Mouse (Mus musculus): Measurements from ENCODE around the gene Hs3st2.
"Not testable (repeated sequence)": the region's sequence is repeated elsewhere in the genome, so short reads cannot be mapped to it uniquely, and the experiment has no call there.

The Hs3st2 gene

DNA sequence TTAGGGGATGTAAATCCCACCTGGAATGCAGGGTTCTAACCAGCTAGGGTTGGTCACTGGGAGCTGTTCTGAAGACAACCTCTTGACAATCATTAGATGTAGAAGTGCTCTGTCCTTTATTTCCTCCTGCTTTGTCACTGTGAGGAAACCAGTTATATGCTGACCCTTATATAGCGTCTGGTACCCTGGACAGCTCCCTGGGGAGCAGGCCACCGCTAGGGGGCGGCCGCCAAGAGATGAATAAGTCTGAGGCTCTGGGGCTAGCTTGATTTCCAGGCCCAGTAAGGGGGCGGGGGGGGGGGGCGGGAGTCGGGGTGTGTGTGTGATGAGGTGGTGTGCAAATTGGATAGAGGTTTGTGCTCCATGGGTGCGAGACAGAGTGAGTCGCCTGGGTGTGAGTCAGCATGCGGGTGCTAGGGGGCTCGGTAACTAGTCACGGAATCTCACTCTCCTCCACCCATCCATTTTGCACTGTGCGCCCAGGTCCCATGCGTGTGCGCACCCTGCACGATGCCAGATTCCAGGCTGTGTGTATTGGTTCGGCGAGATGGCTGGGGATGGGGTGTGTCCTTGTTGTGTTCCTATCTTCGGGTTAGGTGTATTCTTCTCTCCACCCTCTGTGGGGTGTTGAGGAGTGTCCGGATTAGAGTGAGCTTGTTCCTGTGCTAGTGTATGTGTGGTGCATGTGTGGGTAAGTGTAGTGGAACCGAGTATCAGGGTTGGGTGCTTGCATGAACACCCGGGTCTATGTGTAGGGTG lies at the start of gene Hs3st2:
Gene Hs3st2, plus strand, starts transcription at position 635 of the 759 bp plus-strand sequence.
- DNase-seq, result no peak

- no peak for DNase-seq
Measured at GRCm38 (mm10) chr7:121348284-121348963, 43.2 kb upstream of the Hs3st2 start.

DNA sequence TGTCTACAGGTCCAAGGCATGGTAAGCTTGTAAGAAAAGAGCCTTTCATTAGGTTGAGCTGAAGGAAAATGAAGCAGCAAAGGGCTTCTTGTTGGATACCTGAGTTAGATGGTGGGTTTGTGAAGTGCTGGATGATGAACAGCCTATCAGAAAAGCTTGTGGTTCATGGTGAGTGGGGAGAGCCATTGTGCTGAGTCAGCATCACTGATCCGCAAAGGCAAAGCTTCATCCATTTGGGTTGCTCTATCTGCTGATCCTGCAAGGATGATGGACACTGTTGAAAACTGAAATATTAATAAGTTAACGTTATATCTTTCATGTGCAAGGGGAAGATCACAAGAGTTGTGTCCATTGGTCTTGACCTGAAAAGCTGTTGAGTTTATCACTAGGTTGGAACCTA lies 40.0 kb upstream of the Hs3st2 start:
- no peak for DNase-seq

DNA sequence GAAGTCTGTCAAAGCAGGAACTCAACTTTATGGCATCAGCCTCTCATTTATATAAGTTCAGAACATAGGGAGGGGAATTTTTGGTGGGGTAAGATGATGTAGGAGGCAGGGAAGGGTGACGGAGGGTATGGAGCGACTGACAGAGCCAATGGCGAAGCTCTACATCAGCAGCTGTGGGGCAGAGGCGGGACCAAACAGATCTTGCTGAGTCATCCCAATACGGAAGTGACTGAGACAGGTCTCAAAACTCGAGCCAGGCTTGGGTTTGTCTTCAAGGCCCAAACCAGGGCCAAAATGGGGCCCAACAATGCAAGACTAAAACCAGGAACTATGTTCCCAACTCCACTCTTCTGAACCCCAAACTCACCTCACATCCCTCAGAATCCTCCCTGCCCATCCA lies 30.2 kb upstream of the Hs3st2 start:
- not testable (repeated sequence) for DNase-seq

GRCm38 (mm10) chr7:121365584-121365983 lies 26.1 kb upstream of the Hs3st2 start:
- no peak for DNase-seq

GRCm38 (mm10) chr7:121367185-121367584 lies 24.5 kb upstream of the Hs3st2 start:
- DNase-seq, result no peak

DNA sequence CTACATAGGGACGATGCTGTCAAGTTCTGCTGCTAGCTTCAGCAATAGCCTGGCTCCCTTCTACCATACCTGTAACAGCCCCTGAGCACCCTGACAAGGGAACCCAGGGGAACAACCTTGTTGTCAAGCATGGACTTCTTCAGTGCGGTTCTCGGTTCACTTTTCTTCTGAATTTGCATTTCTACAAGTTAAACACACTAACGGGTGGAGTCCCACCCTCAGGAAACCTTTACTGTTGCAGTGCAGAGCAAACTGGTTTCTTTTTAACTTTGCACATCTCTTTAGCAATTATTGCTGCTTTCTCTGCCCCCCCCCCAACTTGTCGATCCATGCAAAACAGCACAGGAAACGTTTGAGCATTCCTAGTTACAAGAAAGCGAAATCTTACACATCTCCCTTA lies 19.7 kb upstream of the Hs3st2 start:
- DNase-seq, result no peak

- DNase-seq, result no peak
Measured at GRCm38 (mm10) chr7:121375456-121375855, 16.2 kb upstream of the Hs3st2 start.

- no peak for DNase-seq
Measured at GRCm38 (mm10) chr7:121378942-121379341, 12.7 kb upstream of the Hs3st2 start.

DNA sequence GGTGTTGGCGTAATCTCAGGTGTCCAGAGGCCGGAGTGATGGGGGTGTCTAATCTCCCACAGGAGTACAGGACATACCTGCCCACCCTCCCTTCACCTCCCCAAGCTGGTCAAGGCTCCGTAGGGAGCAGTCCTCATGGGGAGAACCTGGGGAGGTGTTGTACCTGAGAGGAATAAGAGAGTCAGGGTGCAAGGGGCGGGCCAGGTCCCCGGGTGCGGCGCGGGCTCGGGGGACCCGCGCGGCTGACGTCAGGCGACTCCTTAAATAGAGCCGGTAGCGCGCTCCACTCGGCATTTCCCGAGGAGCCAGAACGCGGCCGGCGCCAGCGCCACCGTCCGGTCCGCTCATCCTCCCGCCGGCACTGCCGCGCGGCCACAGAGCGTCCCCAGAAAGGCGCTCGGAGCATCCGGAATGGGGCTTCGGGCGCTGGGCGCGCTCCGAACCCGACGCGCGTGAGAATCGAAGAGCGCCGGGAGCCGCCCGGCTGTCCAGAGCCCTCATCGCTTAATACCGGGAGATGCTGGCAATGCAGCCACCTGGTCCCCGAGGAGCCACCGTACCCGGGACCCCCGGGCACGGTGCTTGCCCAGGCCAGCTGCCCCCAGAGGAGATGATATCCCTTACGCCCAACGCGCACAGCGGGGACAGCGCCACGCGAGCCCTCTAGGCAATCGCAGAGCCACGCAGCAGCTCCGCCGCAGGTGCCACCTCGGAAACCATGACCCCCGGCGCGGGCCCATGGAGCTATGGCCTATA lies 503 bp downstream of the Hs3st2 start:
- DNase-seq, result no peak

GRCm38 (mm10) chr7:121392740-121392993 lies 1.0 kb downstream of the Hs3st2 start:
- DNase-seq, result no peak

DNA sequence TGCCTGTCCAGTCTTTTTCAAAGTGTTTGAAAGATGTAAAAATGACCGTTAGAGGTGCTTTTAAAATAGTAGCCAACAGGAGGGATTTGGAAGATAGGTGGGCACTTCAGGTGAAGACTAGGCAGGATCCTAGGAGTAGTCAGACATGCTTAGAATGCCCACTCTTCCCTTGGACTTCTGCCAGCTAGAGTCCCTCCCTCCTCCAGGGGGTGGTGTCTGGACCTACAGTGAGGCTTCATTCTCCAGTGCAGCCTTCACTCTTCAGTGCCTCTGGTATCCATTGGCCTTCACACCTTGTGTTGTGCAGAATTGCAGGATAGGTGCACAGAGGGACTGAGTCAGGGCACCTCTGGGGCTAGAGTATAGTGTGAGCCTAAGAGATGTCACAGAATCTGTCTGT lies 2.2 kb downstream of the Hs3st2 start:
- no peak for DNase-seq

- DNase-seq, result no peak
Measured at GRCm38 (mm10) chr7:121394875-121395274, 3.2 kb downstream of the Hs3st2 start.

GRCm38 (mm10) chr7:121410716-121411506 lies 19.3 kb downstream of the Hs3st2 start:
- no peak for DNase-seq

DNA sequence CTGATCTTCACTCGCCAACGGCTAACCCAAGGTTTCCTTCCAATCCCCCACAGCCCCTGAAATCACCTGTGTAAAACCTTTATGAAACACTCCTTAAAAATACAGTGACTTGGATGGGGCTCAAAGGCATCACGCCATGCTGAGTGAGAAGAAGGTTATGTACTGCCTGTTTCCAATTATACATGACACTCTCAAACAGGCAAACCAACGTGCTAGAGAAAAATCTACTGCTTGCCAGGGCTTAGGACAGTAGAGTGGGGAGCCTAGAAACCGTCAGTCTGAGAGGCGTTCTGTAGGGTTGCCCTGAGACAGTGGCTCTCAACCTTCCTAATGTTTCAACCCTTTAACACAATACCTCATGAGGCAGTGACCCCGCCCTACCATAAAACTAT lies 19.8 kb downstream of the Hs3st2 start:
- no peak for DNase-seq

DNA sequence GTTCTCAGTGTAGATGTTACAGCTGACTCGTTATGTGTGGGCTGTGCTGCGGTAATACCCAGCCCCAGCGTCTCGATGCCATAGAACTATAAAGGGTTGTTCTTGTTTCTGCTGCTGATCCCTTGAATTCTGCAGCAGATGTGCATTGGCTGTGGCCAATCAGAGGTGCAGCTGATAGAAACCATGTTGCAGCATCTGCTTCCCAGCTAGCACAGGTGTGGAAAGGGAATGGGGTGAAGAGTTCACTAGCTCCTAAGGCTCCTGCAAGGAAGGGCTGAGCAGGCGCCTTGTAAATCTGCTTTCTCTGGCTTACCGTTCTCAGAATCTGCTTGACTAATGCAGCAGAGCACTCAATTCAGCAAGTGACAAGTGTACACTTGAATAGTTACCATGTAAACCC lies 45.2 kb downstream of the Hs3st2 start:
- no peak for DNase-seq

DNA sequence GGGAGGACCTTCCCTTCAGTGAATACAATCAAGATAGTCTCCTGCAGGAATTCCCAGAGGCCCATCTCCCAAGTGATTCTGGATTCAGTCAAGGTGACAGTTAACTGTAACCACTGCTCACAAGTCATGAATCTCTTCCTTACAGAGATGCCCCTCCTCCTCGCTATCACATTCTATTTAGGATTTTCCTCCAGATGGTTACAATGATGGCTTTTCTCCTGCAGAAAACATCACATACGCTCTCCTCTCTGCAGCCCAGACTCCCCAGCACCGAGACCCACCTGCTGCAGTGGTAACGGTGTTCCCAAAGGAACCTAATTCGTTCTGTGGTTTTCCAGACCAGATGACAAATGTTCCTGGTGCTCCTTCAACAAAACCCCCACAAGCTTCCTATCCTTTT lies 49.5 kb downstream of the Hs3st2 start:
- no peak for DNase-seq

GRCm38 (mm10) chr7:121444336-121444735 lies 52.7 kb downstream of the Hs3st2 start:
- DNase-seq, result no peak

GRCm38 (mm10) chr7:121446281-121446680 lies 54.6 kb downstream of the Hs3st2 start:
- no peak for DNase-seq

DNA sequence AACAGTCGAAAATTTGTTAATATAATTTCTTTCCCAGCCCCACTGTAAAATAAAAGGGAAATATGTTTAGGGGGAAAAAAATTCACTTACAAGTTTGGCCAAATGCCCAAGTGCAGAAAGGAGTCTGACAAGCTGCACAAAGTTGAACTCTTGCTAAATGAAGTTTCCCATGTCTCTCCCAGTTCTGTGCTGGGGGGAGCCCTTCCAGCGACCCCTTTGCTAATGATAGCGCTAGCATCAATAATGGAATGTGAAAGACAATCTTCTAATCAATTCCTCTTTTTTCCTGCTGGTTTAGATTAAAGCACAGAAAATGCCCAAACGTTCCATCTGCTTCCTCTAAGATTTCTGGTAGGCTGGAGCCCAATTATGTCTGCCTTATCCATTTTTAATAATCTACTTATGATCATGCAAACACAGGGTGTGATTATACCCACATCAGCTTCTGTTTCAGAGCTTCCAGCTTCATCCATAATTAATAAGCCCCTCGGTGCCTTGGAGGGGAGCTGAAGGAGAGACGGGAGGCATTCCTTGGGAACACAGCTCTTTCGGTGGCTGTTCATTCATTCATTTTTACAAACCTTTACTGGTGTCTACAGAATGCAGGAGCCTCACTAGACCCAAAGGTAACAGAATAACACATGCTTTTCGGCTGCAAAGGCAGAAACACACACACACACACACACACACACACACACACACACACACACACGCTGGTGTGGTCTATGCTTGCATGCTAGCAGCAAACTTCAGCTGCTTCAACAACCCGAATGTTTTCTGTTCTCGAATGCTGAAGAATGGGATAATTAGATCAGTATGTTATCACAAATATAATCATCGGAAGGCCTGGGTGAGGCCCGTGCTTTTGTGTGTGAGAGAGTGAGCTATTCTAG lies 59.5 kb downstream of the Hs3st2 start:
- DNase-seq, result no peak

DNA sequence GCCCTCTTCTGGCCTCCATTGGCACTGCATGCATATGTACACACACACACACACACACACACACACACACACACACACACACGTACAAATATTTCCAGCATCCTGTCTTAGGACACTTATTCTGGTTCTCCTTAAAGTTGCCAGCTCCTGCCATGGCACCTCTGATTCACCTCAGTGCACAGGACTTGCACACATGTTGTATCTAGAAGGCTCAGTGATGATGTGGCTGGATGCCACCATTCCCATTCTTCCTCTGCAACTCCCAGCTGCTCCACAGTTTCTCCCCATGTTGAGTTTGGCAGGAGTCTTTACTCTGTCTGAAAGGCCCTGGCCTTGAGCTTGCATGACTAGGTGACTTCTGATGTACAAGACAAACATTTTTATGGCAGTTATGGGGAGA lies 65.1 kb downstream of the Hs3st2 start:
- no peak for DNase-seq

- no peak for DNase-seq
Measured at GRCm38 (mm10) chr7:121458075-121458474, 66.4 kb downstream of the Hs3st2 start.

Measured in thymus, postnatal 25 days (tissue).